Mouse (Mus musculus) embryo, embryonic 9.5 days (tissue): ENCODE data around the gene Lpgat1.

Experiments used
- DNase-seq: peaks from one replicate; pipeline ENCODE4 v3.0.0-alpha.2; 2017; ENCODE audit errors: extremely low spot score

Lpgat1 gene

DNA sequence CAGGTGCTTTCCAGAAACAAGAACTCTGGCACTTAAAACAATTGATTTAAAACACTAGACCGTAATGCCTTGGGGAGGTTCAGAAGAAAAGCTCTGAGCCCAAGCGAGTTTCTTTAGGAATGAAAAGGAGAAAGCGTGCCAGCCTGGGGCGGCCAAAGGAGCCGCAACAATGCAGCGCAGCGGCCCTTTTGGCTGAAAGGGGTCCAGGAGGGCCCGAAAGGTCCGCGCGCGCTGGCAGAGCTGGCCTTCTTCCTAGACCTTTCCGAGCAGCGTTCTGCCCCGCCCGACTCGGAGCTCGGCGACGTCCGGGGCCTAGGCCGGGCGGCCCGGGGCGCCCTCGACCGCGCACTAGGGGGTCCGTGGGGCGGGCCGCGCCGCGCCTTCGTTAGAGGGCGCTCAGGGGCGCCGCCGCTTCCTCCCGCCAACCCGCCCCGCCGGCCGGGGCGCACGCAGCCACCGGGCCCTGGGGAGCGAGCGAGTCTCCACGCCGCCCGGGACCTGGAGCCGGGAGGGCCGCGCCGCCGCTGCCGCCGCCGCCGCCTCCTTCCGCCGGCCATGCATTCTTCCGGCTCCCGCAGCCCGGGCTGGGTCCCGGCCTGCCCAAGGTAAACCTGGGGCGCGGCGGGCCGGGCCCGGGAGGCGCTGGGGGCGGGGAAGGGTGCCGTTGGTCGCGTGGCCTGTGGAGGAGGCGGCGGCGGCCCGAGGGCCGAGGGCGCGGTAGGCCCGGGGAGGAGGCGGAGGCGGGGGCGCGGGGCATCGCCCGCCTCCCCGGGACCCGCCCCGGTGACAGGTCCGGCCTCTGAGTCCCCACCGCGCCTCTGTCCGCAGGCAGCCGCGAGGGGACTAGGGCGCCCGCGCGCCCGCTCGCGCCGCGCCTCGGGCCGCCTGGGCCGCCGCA, at the start of gene Lpgat1:
Lpgat1 (plus strand) TSS at position 234 of the 898 bp plus-strand sequence.
- peak; percentile 75 for DNase-seq

DNA sequence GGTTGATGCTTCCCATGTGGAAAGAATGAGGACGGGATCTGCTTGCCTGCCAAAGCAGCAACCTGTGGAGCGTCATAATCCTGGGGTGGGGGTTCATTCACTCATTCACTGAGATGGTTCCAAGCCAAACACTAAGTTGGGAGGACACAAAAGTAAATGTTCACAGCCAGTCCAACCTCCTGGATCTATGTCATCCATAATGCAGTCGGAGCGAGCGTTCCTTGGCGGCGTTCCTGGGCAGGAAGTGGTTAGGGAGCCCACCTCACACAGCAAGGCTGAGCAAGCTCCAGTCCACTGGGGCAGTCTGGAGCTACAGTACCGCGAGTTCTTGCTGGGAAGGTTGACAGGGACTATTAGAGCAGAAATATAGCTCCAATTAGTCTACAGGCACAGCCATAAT, 49.6 kb upstream of the Lpgat1 start:
- no peak for DNase-seq

DNA sequence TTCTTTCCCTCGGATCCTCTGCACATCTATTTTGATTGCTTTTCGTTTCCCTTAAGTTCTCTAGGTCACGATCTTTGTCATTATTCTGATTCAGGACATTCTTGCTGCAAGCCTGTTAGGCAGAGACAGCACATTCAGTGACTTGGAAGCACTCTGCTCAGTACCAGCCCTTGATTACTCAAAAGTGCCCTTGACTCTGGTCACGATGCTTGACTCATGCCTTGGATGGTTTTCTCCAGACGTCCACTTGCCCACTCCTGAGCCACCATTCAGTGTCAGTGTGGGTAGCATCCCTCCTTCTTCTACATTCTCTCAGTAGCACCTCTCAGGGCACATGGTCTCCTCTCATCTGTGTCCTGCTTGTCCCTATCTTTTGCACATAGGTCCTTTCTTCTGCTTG, 43.6 kb upstream of the Lpgat1 start:
- DNase-seq = no peak

DNA sequence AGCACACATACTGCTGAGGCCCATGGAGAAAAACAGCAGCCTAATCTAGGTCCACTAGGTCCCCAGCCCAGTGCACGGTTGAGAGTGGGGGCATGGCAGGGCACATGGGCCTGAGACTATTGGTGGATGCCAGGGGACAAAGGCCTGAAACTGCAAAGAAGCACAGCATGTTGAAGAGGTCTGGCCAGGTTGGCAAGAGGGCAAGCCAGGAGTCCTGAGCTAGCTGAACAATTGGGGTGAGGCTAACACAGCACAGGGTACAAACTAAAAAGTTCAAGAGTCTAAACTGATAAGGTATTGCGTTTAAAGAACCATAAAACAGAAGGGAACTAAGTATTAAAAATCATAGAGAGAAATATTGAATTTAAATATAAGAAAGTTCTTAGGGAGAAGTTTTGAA, 36.0 kb upstream of the Lpgat1 start:
- DNase-seq = no peak

DNA sequence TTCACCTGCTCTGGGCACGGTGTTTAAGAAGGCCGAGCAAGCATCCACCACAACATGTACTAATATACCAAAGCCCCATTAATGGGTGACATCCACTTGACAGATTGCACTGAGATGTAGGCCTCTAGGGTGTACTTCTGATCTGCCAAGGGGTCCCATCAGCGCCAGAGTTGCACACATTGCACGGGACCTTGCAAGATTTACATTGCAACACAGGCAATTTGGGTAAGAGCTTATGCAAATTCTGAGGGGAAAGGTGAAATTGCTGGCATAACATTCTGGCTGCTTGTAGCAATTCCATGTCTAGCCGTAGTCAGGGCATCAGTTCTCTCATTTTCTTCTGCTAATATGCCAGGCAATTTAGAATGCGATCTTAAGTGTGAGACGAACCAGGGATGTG, 30.1 kb upstream of the Lpgat1 start:
- DNase-seq = no peak

DNA sequence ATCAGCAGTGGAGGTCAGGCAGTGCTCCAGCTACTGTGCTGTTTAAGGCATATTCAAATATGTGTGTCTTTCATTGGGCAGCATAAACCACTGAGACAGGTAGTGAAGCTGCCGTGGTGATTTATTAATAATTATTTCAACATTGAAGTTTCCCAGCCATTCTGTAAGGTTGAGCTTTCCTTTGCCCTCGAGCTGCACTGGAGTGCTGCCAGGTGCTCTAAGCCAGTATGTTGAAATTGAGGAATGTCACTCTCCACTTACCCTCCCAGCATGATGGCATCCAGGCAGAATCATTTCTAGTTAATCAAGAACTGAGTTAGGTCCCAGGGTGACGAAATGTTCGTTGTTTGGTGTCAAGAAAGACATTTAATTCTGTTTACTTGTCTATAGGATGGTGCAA, 24.4 kb upstream of the Lpgat1 start:
- DNase-seq = no peak

DNA sequence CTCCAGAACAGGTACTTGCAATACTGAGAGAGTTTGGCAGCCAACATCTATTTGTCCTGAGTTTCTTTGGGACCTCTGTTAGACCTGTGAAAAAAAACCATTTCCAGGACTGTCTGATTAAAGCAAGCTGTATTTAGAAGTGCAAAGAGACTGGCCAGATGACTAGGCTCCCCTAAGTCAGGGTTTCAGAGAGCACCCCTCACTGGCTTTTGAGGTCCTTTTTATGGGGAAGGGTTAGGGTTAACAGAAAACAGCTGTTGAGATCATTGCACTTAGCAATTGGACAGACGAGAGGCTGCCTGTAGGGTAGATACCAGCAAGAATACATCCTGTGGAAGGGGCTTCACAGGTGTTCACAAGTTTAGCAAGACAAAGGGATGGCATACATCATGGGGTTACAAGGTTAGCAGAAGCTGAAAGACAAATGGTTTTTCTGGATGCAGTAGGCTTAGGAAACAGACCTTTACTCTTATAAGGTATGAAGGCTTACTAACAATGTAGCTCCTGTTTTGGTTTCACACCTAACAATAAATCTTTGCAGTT, 19.3 kb upstream of the Lpgat1 start:
- DNase-seq = no peak

DNA sequence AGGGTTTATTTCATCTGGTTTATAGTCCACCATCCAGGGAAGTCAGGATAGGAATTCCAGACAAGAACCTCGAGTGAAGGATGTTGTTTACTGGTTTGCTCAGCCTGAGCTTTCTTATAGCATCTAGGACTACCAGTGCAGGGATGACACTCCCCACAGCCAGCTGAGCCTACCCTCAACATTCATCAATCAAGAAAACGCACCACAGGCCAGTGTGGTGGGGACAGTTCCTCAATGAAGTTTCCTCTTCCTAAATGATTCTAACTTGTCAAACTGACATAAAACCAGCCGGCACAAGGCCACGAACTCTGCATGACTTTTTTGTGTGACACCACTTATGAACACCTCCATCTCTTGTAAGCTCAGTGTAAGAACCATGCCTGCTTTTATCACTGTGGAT, 13.1 kb upstream of the Lpgat1 start:
- no peak for DNase-seq

DNA sequence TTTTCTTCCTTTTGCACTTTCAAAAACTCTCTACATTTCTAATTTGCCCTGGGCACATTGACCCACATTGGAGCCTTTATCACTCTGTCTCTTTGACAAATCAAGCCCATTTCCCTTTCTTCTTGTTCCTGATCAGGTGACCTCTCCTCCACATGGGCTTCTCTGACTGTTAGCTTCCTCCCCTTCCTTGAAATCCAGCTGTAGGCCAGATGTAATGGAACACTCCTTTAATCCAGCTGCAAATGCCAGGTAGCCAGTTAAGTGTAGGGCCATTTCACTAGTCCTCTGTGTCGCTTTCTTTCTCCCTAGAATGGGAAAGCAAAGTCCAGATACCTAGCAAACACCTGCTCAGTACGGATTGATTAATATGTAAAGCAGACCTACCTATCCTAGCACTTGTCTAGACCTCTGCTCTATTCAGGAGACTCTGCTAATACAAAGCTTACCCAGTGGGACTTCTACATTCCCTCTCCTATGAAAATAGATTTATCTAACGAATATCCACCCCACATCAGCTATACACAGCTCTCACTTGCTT, 11.0 kb upstream of the Lpgat1 start:
- DNase-seq = no peak

DNA sequence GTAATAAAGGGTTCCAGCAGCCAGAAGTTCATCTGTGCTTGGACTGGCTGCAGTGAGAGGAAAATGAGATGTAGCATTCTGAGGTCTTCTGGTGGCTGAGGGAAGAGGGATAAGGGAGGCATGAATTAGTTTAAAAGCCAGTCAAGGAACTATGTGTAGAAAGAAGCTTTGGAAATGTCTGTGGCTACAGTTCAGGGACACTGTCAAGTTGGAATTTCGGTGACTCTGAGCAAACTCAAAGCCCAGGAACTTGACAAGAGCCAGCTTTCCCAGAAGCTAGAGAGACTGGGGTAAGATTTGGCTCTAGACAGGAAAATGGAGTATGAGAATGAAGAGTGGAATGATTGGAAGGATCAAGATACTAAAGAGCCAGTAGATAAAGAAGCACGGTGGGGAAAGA, 7.8 kb upstream of the Lpgat1 start:
- no peak for DNase-seq

DNA sequence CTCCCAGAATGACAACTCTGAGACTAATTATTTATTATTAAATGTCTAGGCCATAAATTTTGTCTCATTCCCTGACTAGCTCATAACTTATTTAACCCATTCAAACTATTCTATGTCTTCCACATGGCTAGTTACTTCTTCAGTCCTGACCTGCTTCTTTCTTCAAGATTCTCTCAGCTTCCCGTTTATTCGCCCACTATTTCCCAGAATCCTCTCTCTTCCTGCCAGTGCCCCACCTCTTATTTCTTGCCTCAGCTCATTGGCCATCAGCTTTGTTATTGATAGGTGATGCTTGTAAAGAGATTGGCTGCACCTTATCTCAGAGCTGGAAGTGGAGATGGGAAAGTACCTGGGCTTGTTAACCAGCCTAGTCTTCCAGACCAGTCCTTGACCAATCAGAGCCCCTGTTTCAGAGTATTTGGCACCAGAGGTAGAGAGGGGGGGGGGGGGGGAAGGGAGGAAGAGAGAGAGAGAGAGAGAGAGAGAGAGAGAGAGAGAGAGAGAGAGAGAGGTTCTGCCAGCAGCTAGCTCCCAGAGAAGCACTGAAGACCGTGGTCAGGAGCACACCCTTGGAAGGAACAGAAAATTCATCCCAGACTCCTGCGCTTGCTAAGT, 5.3 kb upstream of the Lpgat1 start:
- DNase-seq = no peak

DNA sequence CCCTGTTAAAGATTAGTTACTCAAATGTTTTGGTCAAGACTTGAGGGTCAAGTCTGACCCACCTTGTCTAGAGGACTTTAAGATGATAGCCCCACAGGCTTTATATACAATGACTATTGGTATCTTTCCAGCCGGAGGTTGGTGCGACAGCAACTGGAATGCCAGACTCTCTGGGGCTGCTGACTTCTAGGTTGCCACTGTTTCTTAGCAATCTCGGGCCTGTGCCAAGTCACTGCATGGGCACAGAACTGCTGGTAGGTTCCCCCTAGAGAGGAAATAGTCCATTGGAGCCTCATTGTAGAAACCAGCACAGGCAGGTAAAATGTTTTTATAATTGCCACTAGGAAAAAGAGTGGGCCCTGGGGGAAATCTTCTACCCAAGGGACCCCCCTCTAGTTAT, 3.8 kb upstream of the Lpgat1 start:
- DNase-seq = no peak

DNA sequence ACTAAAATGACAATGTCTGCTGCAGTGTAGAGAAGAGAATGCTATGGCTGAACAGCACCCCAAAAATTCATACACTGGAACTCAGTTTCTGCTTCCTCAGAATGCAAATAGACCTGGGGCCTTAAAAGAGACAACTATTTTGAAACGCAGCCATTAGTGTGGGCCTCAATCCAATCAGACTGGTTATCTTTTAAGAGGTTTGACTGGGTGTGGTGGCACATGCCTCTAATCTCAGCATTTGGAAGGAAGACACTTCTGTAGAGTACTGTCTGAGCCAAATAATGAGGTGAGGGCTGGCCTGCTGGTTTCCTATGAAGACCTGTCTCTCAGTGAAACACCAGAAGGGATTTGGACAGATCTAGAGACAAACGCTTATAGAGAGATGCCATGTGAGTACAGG, 2.5 kb upstream of the Lpgat1 start:
- DNase-seq = no peak

DNA sequence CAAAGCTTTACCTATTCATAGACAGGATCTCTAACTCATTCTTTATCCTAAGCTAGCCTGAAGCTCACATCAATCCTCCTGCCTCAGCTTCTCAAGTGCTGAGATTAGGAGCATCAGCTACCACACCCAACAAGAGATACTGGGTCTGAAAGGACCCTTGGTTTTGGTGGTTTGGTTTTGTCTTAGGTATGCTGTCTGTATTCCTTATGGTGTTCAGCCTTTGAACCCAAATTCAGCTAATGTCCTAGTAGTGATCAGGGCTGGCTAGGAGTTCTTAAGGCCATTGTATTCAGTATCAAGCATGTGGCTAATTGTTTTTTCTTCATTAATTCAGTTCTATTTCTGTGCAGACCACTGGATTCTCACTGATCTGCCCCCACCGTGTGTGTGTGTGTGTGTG, 493 bp upstream of the Lpgat1 start:
- no peak for DNase-seq

DNA sequence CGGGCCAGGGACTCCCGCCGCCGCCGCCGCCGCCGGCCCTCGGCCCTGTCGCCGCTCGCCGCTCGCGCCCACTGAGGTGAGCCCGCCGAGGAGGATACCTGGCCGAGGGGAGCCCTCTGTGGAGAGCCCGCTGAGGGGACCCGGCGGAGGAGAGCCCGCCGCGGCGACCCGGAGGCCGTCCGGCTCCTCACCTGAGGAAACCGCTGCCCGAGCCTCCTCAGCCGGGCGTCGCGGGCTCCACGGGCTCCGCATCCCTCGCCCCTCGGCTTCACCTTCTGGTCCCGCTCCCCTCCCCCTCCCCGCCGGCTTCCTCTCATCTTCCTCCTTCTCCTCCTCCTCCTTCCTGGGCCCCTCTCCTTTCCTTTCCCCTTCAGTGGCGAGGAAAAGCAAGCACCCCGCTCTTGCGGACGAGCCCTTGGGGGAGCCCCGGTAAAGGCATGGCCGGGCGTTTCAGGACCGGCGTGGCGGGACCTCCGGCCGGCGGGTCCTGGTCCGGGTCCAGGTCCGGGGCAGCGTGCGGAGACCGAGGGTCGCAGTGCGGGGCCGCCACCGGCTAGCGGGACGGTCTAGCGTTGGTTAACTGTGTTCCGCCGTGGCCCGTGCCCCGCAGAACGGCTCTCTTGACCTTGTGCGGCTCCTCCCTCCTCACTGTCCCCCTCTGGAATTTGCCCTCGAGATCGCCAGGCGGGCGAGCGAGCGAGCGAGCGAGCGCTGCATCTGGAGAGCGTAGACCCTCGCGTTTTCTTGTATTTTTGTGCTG, 1.1 kb downstream of the Lpgat1 start:
- peak; percentile 73 for DNase-seq

DNA sequence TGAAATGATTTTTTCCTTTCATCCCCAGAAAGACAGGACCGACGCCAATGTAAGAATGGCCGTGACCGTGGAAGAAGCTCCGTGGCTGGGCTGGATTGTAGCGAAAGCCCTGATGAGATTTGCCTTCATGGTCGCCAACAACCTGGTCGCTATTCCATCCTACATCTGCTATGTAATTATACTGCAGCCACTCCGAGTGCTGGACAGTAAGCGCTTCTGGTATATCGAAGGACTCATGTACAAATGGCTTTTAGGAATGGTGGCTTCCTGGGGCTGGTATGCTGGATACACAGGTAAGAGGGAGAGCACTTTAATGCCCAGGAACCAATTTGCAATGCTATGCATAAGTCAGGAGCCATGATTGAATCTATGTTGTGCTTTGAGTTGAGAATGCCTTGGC, 1.7 kb downstream of the Lpgat1 start:
- DNase-seq = no peak

DNA sequence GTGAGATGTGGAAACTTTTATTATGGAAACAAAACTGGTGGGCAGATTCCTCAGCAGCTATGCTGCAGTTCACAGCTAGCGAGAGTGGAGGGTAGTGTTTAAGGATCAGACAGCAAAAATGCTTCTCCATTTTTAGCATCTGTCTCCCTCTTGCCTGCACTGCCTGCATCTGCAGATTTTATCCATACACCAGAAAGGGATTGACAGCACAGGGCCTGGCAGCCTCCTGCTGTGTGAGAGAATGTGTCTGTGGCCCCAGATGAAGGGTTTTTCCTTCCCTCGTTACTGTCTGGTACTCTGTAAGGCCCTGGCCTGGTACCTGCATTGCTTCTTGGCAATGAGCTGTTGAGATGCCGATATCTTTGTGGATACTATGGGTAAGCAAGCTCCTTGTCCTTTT, 2.8 kb downstream of the Lpgat1 start:
- no peak for DNase-seq

DNA sequence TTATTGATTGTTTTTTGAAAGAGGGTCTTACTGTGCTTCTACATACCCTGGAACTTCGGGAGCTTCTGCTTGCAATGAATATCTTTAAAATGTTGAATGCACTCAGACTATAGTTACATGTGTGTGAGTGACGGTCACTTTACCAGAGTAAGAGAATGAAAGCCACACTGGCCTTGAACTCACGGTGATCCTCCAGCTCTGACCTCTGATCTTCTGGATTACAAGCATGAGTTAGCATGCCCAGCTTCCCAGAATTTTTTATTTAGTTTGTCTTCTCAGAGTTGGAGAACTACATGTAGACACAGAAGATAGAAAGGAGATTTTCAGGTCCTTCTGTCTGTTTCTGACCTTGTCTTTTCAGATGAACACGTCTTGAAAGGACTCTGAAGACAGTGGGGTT, 5.1 kb downstream of the Lpgat1 start:
- no peak for DNase-seq

DNA sequence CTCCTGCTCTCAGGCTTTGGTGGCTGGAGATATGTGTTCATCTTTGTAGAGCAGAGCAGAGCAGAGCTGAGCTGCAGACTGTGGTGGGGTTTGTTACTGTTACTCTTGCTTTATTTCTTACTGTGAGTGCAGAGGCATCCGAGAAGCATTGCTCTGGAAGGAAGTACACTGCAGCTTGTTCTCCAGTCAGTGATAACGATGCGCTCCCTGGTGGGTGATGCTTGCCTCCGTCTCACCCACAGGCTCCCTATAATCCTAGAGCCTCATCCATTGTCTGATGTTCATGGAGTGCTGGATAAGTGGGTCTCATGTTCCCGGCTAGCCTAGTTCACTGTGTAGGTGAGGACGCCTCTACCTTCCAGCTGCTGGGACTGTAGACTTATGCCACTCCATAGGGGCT, 6.0 kb downstream of the Lpgat1 start:
- DNase-seq = no peak

DNA sequence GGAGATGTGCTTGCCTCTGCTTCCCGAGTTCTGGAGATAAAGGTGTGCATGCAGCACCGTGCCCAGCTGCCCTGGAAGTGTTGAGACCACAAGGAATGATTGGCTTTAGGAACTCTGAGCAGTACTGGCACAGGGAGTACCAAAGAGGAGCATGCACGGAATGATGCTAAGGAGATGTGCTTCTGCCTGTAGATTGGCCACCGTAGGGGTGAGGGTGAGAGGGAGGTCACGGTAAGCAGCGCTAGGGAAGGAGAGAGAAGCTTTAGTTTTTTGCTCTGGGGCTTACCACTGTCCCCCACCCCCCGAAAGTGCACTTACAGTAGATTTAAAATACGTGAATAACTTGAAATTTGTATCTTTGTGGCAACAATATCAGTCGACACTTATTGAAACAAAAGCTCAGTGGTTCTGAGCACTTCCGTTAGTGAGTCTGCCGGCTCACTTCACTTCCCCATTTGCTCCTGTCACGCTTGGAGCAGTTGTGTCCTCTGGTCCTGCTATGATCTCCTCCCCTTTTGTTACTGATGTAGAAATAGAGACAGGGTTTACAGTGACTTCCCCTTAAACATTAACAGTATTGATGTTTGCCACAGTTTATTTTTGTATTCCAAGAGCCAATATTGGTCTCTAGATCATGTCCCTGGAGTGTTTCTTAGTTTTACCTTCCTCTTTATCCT, 6.9 kb downstream of the Lpgat1 start:
- DNase-seq = no peak

DNA sequence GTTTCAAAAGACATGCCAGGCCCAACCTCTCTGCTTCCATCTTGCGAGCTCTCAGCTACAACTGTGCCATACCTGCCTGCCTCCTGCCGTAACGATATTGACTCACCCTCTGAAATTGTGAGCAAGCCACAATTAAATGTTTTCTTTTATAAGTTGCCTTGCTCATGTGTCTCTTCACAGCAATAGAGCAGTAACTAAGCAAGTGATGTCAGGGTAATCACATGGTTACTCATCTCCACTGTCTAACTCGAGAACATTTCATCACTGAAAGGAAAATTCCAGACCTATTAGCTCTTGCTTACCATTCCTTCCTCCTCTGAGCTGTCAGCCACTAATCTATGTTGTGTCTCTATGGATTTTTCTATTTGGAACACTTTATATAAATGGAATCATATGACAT, 15.0 kb downstream of the Lpgat1 start:
- no peak for DNase-seq

DNA sequence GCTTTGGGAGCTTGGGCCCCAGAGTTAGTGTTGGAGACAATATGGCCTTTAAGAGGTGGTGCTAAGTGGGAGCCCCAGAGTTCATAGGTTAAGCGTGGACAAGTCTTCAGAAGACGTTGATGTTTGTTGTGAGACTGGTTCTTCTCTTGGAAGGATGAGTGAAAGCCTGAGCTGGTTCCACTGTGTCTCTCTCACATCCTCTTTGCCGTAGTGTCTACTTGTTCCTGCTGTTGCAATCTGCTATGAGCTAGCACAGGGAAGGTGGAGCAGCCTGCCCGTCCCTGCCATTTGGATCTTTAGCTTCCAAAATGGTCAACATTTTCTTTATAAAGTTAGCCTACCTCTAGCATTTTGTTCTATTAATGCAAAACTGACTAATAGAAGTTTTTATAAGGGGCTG, 16.2 kb downstream of the Lpgat1 start:
- no peak for DNase-seq
